Mouse (Mus musculus): ENCODE measurements around the gene Hpdl. TPM values are rescaled to one million over a fixed set of nuclear protein-coding genes. Genes with fewer than 3 reads are reported as not detected.

The Hpdl gene
- polyA plus RNA-seq, 1 experiment from 2014 or later, result 0.59 TPM

GRCm38 (mm10) chr4:116838999-116839398, 17.5 kb upstream of the Hpdl start:
- no peak for ATAC-seq
- 10% methylated on average over 2 of the region's 2 CpGs for WGBS

GRCm38 (mm10) chr4:116830070-116830368, 8.5 kb upstream of the Hpdl start:
- H3K9ac ChIP-seq (ENCODE audit: low read depth, low read length), result peak overlapping the region; percentile 38; the same call in 1 of the 2 replicates
- ATAC-seq, result no peak

More at GRCm38 (mm10) chr4:116838999-116839398, 17.5 kb upstream of the Hpdl start:
- Histone ChIP-seq H3K27ac (ENCODE audit: low read length) (no peak overlapping the region), H3K4me2 (ENCODE audit: low read length) (no peak overlapping the region), H3K9ac (ENCODE audit: low read depth, low read length) (no peak overlapping the region), H3K27me3 (ENCODE audit: control insufficient read depth, insufficient read depth, low read depth, low read length) (no peaks in the 10 kb centered on the region), H3K9me3 (replicated peaks; ENCODE audit: control insufficient read depth, low read length, poor library complexity, severe bottlenecking) (no peaks in the 10 kb centered on the region), H3K36me3 (ENCODE audit: control insufficient read depth, insufficient read depth, low read length) (no peaks in the 10 kb centered on the region), H3K4me3 (ENCODE audit: low read depth, low read length) (no peak overlapping the region), H3K4me1 (ENCODE audit: control insufficient read depth, insufficient read depth, low read length) (no peaks in the 10 kb centered on the region)

GRCm38 (mm10) chr4:116829364-116830069, 8.0 kb upstream of the Hpdl start:
- no peak overlapping the region for H3K4me2 ChIP-seq (ENCODE audit: low read length)
- ATAC-seq, result no peak
- 29% methylated on average over 6 of the region's 6 CpGs for WGBS
- H3K4me3 ChIP-seq (ENCODE audit: low read depth, low read length), result no peak overlapping the region
- no peaks in the 10 kb centered on the region for H3K27me3 ChIP-seq (ENCODE audit: control insufficient read depth, insufficient read depth, low read depth, low read length)
- H3K9me3 ChIP-seq (replicated peaks; ENCODE audit: control insufficient read depth, low read length, poor library complexity, severe bottlenecking), result no peaks in the 10 kb centered on the region
- H3K27ac ChIP-seq (ENCODE audit: low read length), result peak overlapping the region; percentile 55
- H3K9ac ChIP-seq (ENCODE audit: low read depth, low read length), result peak overlapping the region; percentile 38; the same call in 1 of the 2 replicates
- peaks cover 14% of the 10 kb centered on the region for H3K4me1 ChIP-seq (ENCODE audit: control insufficient read depth, insufficient read depth, low read length)
- no peaks in the 10 kb centered on the region for H3K36me3 ChIP-seq (ENCODE audit: control insufficient read depth, insufficient read depth, low read length)

More at GRCm38 (mm10) chr4:116830070-116830368, 8.5 kb upstream of the Hpdl start:
- 10% methylated on average over 6 of the region's 6 CpGs for WGBS
- Histone ChIP-seq H3K36me3 (ENCODE audit: control insufficient read depth, insufficient read depth, low read length) (no peaks in the 10 kb centered on the region), H3K9me3 (replicated peaks; ENCODE audit: control insufficient read depth, low read length, poor library complexity, severe bottlenecking) (no peaks in the 10 kb centered on the region), H3K4me1 (ENCODE audit: control insufficient read depth, insufficient read depth, low read length) (peaks cover 12% of the 10 kb centered on the region), H3K27me3 (ENCODE audit: control insufficient read depth, insufficient read depth, low read depth, low read length) (no peaks in the 10 kb centered on the region), H3K4me3 (ENCODE audit: low read depth, low read length) (no peak overlapping the region), H3K4me2 (ENCODE audit: low read length) (no peak overlapping the region), H3K27ac (ENCODE audit: low read length) (peak overlapping the region; percentile 55)

- Histone ChIP-seq H3K4me2 (ENCODE audit: low read length) (no peak overlapping the region), H3K36me3 (ENCODE audit: control insufficient read depth, insufficient read depth, low read length) (no peaks in the 10 kb centered on the region), H3K27ac (ENCODE audit: low read length) (no peak overlapping the region), H3K9me3 (replicated peaks; ENCODE audit: control insufficient read depth, low read length, poor library complexity, severe bottlenecking) (no peaks in the 10 kb centered on the region), H3K27me3 (ENCODE audit: control insufficient read depth, insufficient read depth, low read depth, low read length) (no peaks in the 10 kb centered on the region), H3K4me3 (ENCODE audit: low read depth, low read length) (no peak overlapping the region), H3K9ac (ENCODE audit: low read depth, low read length) (no peak overlapping the region; the same call in 1 of the 2 replicates), H3K4me1 (ENCODE audit: control insufficient read depth, insufficient read depth, low read length) (peaks cover 17% of the 10 kb centered on the region)
- under 1% methylated on average over 4 of the region's 4 CpGs for WGBS
- ATAC-seq, result no peak
Measured at GRCm38 (mm10) chr4:116827819-116828218, 6.3 kb upstream of the Hpdl start.

GRCm38 (mm10) chr4:116824541-116825004, 3.1 kb upstream of the Hpdl start:
- WGBS, result 0% methylated on average over 29 of the region's 29 CpGs
- H3K27ac ChIP-seq (ENCODE audit: low read length), result peak overlapping the region; percentile 88
- H3K36me3 ChIP-seq (ENCODE audit: control insufficient read depth, insufficient read depth, low read length), result no peaks in the 10 kb centered on the region
- H3K4me3 ChIP-seq (ENCODE audit: low read depth, low read length), result peak overlapping the region; percentile 65
- no peaks in the 10 kb centered on the region for H3K9me3 ChIP-seq (replicated peaks; ENCODE audit: control insufficient read depth, low read length, poor library complexity, severe bottlenecking)
- H3K9ac ChIP-seq (ENCODE audit: low read depth, low read length), result peak overlapping the region; percentile 84
- peak; percentile 80 for ATAC-seq
- H3K27me3 ChIP-seq (ENCODE audit: control insufficient read depth, insufficient read depth, low read depth, low read length), result peaks cover 22% of the 10 kb centered on the region
- peaks cover 20% of the 10 kb centered on the region for H3K4me1 ChIP-seq (ENCODE audit: control insufficient read depth, insufficient read depth, low read length)
- peak overlapping the region; percentile 85 for H3K4me2 ChIP-seq (ENCODE audit: low read length)

GRCm38 (mm10) chr4:116820902-116821693, 409 bp downstream of the Hpdl start:
- Histone ChIP-seq H3K27me3 (ENCODE audit: control insufficient read depth, insufficient read depth, low read depth, low read length) (peaks cover 22% of the 10 kb centered on the region), H3K4me3 (ENCODE audit: low read depth, low read length) (peak overlapping the region; percentile 44), H3K9ac (ENCODE audit: low read depth, low read length) (peak overlapping the region; percentile 58), H3K9me3 (replicated peaks; ENCODE audit: control insufficient read depth, low read length, poor library complexity, severe bottlenecking) (no peaks in the 10 kb centered on the region), H3K4me1 (ENCODE audit: control insufficient read depth, insufficient read depth, low read length) (peaks cover 20% of the 10 kb centered on the region), H3K4me2 (ENCODE audit: low read length) (peak overlapping the region; percentile 87), H3K27ac (ENCODE audit: low read length) (no peak overlapping the region), H3K36me3 (ENCODE audit: control insufficient read depth, insufficient read depth, low read length) (no peaks in the 10 kb centered on the region)
- under 1% methylated on average over 51 of the region's 51 CpGs for WGBS
- peak; percentile 53 for ATAC-seq

- WGBS, result 25% methylated on average over 32 of the region's 32 CpGs
- H3K27ac ChIP-seq (ENCODE audit: low read length), result no peak overlapping the region
- peaks cover 16% of the 10 kb centered on the region for H3K4me1 ChIP-seq (ENCODE audit: control insufficient read depth, insufficient read depth, low read length)
- H3K9me3 ChIP-seq (replicated peaks; ENCODE audit: control insufficient read depth, low read length, poor library complexity, severe bottlenecking), result no peaks in the 10 kb centered on the region
- peak overlapping the region; percentile 44 for H3K4me3 ChIP-seq (ENCODE audit: low read depth, low read length)
- H3K4me2 ChIP-seq (ENCODE audit: low read length), result peak overlapping the region; percentile 87
- peak overlapping the region; percentile 58 for H3K9ac ChIP-seq (ENCODE audit: low read depth, low read length)
- H3K27me3 ChIP-seq (ENCODE audit: control insufficient read depth, insufficient read depth, low read depth, low read length), result peaks cover 22% of the 10 kb centered on the region
- peak; percentile 3; the same call in 1 of the 2 replicates for ATAC-seq
- no peaks in the 10 kb centered on the region for H3K36me3 ChIP-seq (ENCODE audit: control insufficient read depth, insufficient read depth, low read length)
Measured at GRCm38 (mm10) chr4:116819968-116820901, 1.3 kb downstream of the Hpdl start.

GRCm38 (mm10) chr4:116817486-116817885, 4.0 kb downstream of the Hpdl start:
- H3K9me3 ChIP-seq (replicated peaks; ENCODE audit: control insufficient read depth, low read length, poor library complexity, severe bottlenecking), result no peaks in the 10 kb centered on the region
- no peak overlapping the region for H3K4me2 ChIP-seq (ENCODE audit: low read length)
- peaks cover 22% of the 10 kb centered on the region for H3K27me3 ChIP-seq (ENCODE audit: control insufficient read depth, insufficient read depth, low read depth, low read length)
- ATAC-seq, result no peak
- H3K4me1 ChIP-seq (ENCODE audit: control insufficient read depth, insufficient read depth, low read length), result peaks cover 10% of the 10 kb centered on the region
- 90% methylated on average over 6 of the region's 6 CpGs for WGBS
- H3K4me3 ChIP-seq (ENCODE audit: low read depth, low read length), result no peak overlapping the region
- no peak overlapping the region for H3K27ac ChIP-seq (ENCODE audit: low read length)
- no peaks in the 10 kb centered on the region for H3K36me3 ChIP-seq (ENCODE audit: control insufficient read depth, insufficient read depth, low read length)
- no peak overlapping the region for H3K9ac ChIP-seq (ENCODE audit: low read depth, low read length)

All from midbrain, embryonic 16.5 days (tissue).